ENCODE assay signal across 9 mouse cellular contexts in genomic region chr9:108987704-108988350, GRCm38 (mm10). TPM values are rescaled to one million over a fixed set of nuclear protein-coding genes. Genes with fewer than 3 reads are reported as not detected.
A peak's percentile ranks its signal among the peaks of the same experiment; 100 is the strongest.
DNase-seq lines count a peak whose midpoint lies in the region; ATAC-seq and TF ChIP-seq lines count a peak whose summit lies in the region.
"Had no signal": no experiment of that assay in that cellular context is flagged by ENCODE, and none has a peak within 500 bp of the region (broad histone marks: within the 10 kb centered on the region; RNA-seq: fewer than 3 reads in every experiment).

No protein-coding gene starts in this region.

- H3K4me3 ChIP-seq in neural tube, embryonic 11.5 days (ENCODE audit: low read depth, low read length) = no peak overlapping the region
- H3K4me3 ChIP-seq in embryonic facial prominence, embryonic 10.5 days = peak overlapping the region; percentile 39
- H3K4me3 ChIP-seq in liver, postnatal 0 days (ENCODE audit: low read depth, low read length) = no peak overlapping the region
- H3K4me3 ChIP-seq in midbrain, embryonic 15.5 days = no peak overlapping the region

- intact Hi-C loops in heart, postnatal 10 days (cut with DNase I) = loop anchor here (2.0 kb wide), 1 partner anchor 51 kb away; the partner anchor contains the start of gene Uqcrc1

- no peaks in the 10 kb centered on the region for H3K9me3 ChIP-seq in neural tube, embryonic 11.5 days (ENCODE audit: control insufficient read depth, low read length)
- H3K9me3 ChIP-seq in embryonic facial prominence, embryonic 10.5 days = no peaks in the 10 kb centered on the region
- no peaks in the 10 kb centered on the region for H3K9me3 ChIP-seq in liver, postnatal 0 days (ENCODE audit: low read length)
- no peaks in the 10 kb centered on the region for H3K9me3 ChIP-seq in midbrain, embryonic 15.5 days

- DNase-seq in neural tube, embryonic 11.5 days (ENCODE audit: low spot score) = no peak
- no peak for DNase-seq in neural tube, embryonic 10.5 days (ENCODE audit: extremely low spot score, low spot score)
- DNase-seq in embryonic facial prominence, embryonic 10.5 days (ENCODE audit: low spot score) = peak; percentile 44
- peak; percentile 62 to 68 for DNase-seq in heart, postnatal 10 days
- DNase-seq in liver, postnatal 0 days = peak; percentile 36
- DNase-seq in frontal cortex, postnatal 14 days (ENCODE audit: low spot score in 2 of 2) = no peak

- ATAC-seq in neural tube, embryonic 11.5 days (ENCODE audit: insufficient read depth, low FRiP score, low TSS enrichment) = no peak
- ATAC-seq in liver, postnatal 0 days = no peak
- ATAC-seq in monocyte, adult 5-6 weeks (replicated peaks; ENCODE audit: insufficient number of reproducible peaks, low FRiP score, low TSS enrichment, poor library complexity, severe bottlenecking) = no peak
- no peak for ATAC-seq in midbrain, embryonic 15.5 days (replicated peaks)

- no peaks in the 10 kb centered on the region for H3K27me3 ChIP-seq in neural tube, embryonic 11.5 days (ENCODE audit: control insufficient read depth, insufficient read depth, low read length)
- no peaks in the 10 kb centered on the region for H3K27me3 ChIP-seq in embryonic facial prominence, embryonic 10.5 days (replicated peaks; ENCODE audit: low read depth, poor library complexity, severe bottlenecking)
- H3K27me3 ChIP-seq in liver, postnatal 0 days (ENCODE audit: insufficient read depth, low read length) = no peaks in the 10 kb centered on the region
- no peaks in the 10 kb centered on the region for H3K27me3 ChIP-seq in midbrain, embryonic 15.5 days (replicated peaks)

- no peak overlapping the region for H3K27ac ChIP-seq in neural tube, embryonic 11.5 days (ENCODE audit: low read depth, low read length)
- peak overlapping the region; percentile 37; the same call in 1 of the 2 replicates for H3K27ac ChIP-seq in embryonic facial prominence, embryonic 10.5 days (replicated peaks)
- H3K27ac ChIP-seq in liver, postnatal 0 days (ENCODE audit: low read depth) = no peak overlapping the region
- no peak overlapping the region for H3K27ac ChIP-seq in midbrain, embryonic 15.5 days

- H3K4me2 ChIP-seq in neural tube, embryonic 11.5 days (ENCODE audit: low read depth) = no peak overlapping the region
- H3K4me2 ChIP-seq in liver, postnatal 0 days (ENCODE audit: low read depth, low read length) = no peak overlapping the region
- no peak overlapping the region for H3K4me2 ChIP-seq in midbrain, embryonic 15.5 days

- H3K4me1 ChIP-seq in neural tube, embryonic 11.5 days (ENCODE audit: control insufficient read depth, insufficient read depth, low read length) = peaks cover 5% of the 10 kb centered on the region
- H3K4me1 ChIP-seq in embryonic facial prominence, embryonic 10.5 days = peaks cover 42% of the 10 kb centered on the region
- H3K4me1 ChIP-seq in liver, postnatal 0 days (ENCODE audit: insufficient read depth) = peaks cover 29% of the 10 kb centered on the region
- peaks cover 14% of the 10 kb centered on the region for H3K4me1 ChIP-seq in midbrain, embryonic 15.5 days

- no peak for TF ChIP-seq EP300 in liver, postnatal 0 days (IDR thresholded peaks at IDR 0.05; ENCODE audit: low read depth)

- H3K9ac ChIP-seq in neural tube, embryonic 11.5 days (ENCODE audit: low read length) = peak overlapping the region; percentile 22; the same call in 1 of the 2 replicates
- no peak overlapping the region for H3K9ac ChIP-seq in liver, postnatal 0 days (replicated peaks)
- no peak overlapping the region for H3K9ac ChIP-seq in midbrain, embryonic 15.5 days

- 22% methylated on average over 15 of the region's 15 CpGs for WGBS in neural tube, embryonic 11.5 days
- 23% methylated on average over 15 of the region's 15 CpGs for WGBS in embryonic facial prominence, embryonic 10.5 days
- whole genome bisulfite sequencing in liver, postnatal 0 days (ENCODE audit: insufficient replicate concordance) = 32% methylated on average over 15 of the region's 15 CpGs
- WGBS in midbrain, embryonic 15.5 days = 22% methylated on average over 15 of the region's 15 CpGs

- no peak for TF ChIP-seq CTCF in liver, postnatal 0 days (IDR thresholded peaks at IDR 0.05; ENCODE audit: low read depth)

- no peaks in the 10 kb centered on the region for H3K36me3 ChIP-seq in neural tube, embryonic 11.5 days (ENCODE audit: control insufficient read depth, insufficient read depth, low read length)
- no peaks in the 10 kb centered on the region for H3K36me3 ChIP-seq in embryonic facial prominence, embryonic 10.5 days (replicated peaks)
- H3K36me3 ChIP-seq in liver, postnatal 0 days (replicated peaks; ENCODE audit: insufficient read depth, low read length) = no peaks in the 10 kb centered on the region
- no peaks in the 10 kb centered on the region for H3K36me3 ChIP-seq in midbrain, embryonic 15.5 days (replicated peaks)

RNA-seq across cellular contexts. Expression of gene Ucn2, which starts 2.0 kb away (rescaled TPM):
- polyA plus RNA-seq in neural tube, embryonic 11.5 days (2014; fragmentation: Nextera tagmentation; extraction: Ambion mirVana) = not detected in 2 replicates
- not detected in 2 replicates for polyA plus RNA-seq in embryonic facial prominence, embryonic 10.5 days (2016; fragmentation: Nextera tagmentation; extraction: Ambion mirVana)
- not detected for total RNA-seq in heart, postnatal 10 days (2021)
- not detected in 2 replicates for polyA plus RNA-seq in liver, postnatal 0 days (2015; fragmentation: Nextera tagmentation; extraction: Ambion mirVana)
- not detected in 3 replicates for total RNA-seq in monocyte, adult 5-6 weeks (2017)
- polyA plus RNA-seq in midbrain, embryonic 15.5 days (2015; fragmentation: Nextera tagmentation; extraction: Ambion mirVana) = not detected in 2 replicates
- polyA plus RNA-seq: liver, embryonic 16.5 days had no signal

RNA-seq across cellular contexts. Expression of gene Pfkfb4, which starts 3.8 kb away (rescaled TPM):
- polyA plus RNA-seq in neural tube, embryonic 11.5 days (2014; fragmentation: Nextera tagmentation; extraction: Ambion mirVana) = 14.4 and 14.6 TPM in 2 replicates
- 10.0 and 12.2 TPM in 2 replicates for polyA plus RNA-seq in embryonic facial prominence, embryonic 10.5 days (2016; fragmentation: Nextera tagmentation; extraction: Ambion mirVana)
- total RNA-seq in heart, postnatal 10 days (2021) = 1 to 10 TPM; 2.4 TPM
- polyA plus RNA-seq in liver, postnatal 0 days (2015; fragmentation: Nextera tagmentation; extraction: Ambion mirVana) = 3.1 and 3.8 TPM in 2 replicates
- total RNA-seq in monocyte, adult 5-6 weeks (2017) = 48.6 to 70.1 TPM (median 67.8 TPM) in 3 replicates
- 33.7 and 36.7 TPM in 2 replicates for polyA plus RNA-seq in midbrain, embryonic 15.5 days (2015; fragmentation: Nextera tagmentation; extraction: Ambion mirVana)

RNA-seq across cellular contexts. Expression of gene Col7a1, which starts 34.4 kb away (rescaled TPM):
- 0.69 and 1.2 TPM in 2 replicates for polyA plus RNA-seq in neural tube, embryonic 11.5 days (2014; fragmentation: Nextera tagmentation; extraction: Ambion mirVana)
- 1.1 and 2.0 TPM in 2 replicates for polyA plus RNA-seq in embryonic facial prominence, embryonic 10.5 days (2016; fragmentation: Nextera tagmentation; extraction: Ambion mirVana)
- 1 to 10 TPM; 1.3 TPM for total RNA-seq in heart, postnatal 10 days (2021)
- 0.05 and 0.13 TPM in 2 replicates for polyA plus RNA-seq in liver, postnatal 0 days (2015; fragmentation: Nextera tagmentation; extraction: Ambion mirVana)
- total RNA-seq in monocyte, adult 5-6 weeks (2017) = 0.19 to 1.2 TPM (median 0.43 TPM) in 3 replicates
- polyA plus RNA-seq in midbrain, embryonic 15.5 days (2015; fragmentation: Nextera tagmentation; extraction: Ambion mirVana) = 2.5 and 2.7 TPM in 2 replicates

RNA-seq across cellular contexts. Expression of gene Shisa5, which starts 50.5 kb away (rescaled TPM):
- polyA plus RNA-seq in neural tube, embryonic 11.5 days (2014; fragmentation: Nextera tagmentation; extraction: Ambion mirVana) = 30.9 and 34.7 TPM in 2 replicates
- 38.4 and 42.0 TPM in 2 replicates for polyA plus RNA-seq in embryonic facial prominence, embryonic 10.5 days (2016; fragmentation: Nextera tagmentation; extraction: Ambion mirVana)
- total RNA-seq in heart, postnatal 10 days (2021) = 10 to 100 TPM; 51.6 to 53.2 TPM
- polyA plus RNA-seq in liver, postnatal 0 days (2015; fragmentation: Nextera tagmentation; extraction: Ambion mirVana) = 34.1 and 35.0 TPM in 2 replicates
- total RNA-seq in monocyte, adult 5-6 weeks (2017) = 523 to 1,277 TPM (median 526 TPM) in 3 replicates
- polyA plus RNA-seq in midbrain, embryonic 15.5 days (2015; fragmentation: Nextera tagmentation; extraction: Ambion mirVana) = 66.0 and 68.4 TPM in 2 replicates

RNA-seq across cellular contexts. Expression of gene Uqcrc1, which starts 51.4 kb away (rescaled TPM):
- polyA plus RNA-seq in neural tube, embryonic 11.5 days (2014; fragmentation: Nextera tagmentation; extraction: Ambion mirVana) = 439 and 457 TPM in 2 replicates
- polyA plus RNA-seq in embryonic facial prominence, embryonic 10.5 days (2016; fragmentation: Nextera tagmentation; extraction: Ambion mirVana) = 488 and 506 TPM in 2 replicates
- 1,000 to 10,000 TPM; 1,923 to 1,927 TPM for total RNA-seq in heart, postnatal 10 days (2021)
- polyA plus RNA-seq in liver, postnatal 0 days (2015; fragmentation: Nextera tagmentation; extraction: Ambion mirVana) = 333 and 345 TPM in 2 replicates
- 130 to 173 TPM (median 135 TPM) in 3 replicates for total RNA-seq in monocyte, adult 5-6 weeks (2017)
- 443 and 465 TPM in 2 replicates for polyA plus RNA-seq in midbrain, embryonic 15.5 days (2015; fragmentation: Nextera tagmentation; extraction: Ambion mirVana)

Comparison
In these comparisons a context has a peak if more than half of its experiments do, and no peak if none do; other contexts are left out.
1. DNase-seq: peak in embryonic facial prominence, embryonic 10.5 days (single experiment), heart, postnatal 10 days (2 of 2) and liver, postnatal 0 days (single experiment); none in neural tube, embryonic 11.5 days (single experiment), neural tube, embryonic 10.5 days (single experiment) and frontal cortex, postnatal 14 days (0 of 2).